Mouse (Mus musculus) right cerebral cortex, postnatal 10 days (tissue): ENCODE results near the gene Marc2.

Source experiments
- DNase-seq, 2 experiments: peaks; one replicate each; pipeline ENCODE4 v3.0.0; 2021; ENCODE audit warnings: low spot score in 2 of 2

Marc2 gene

DNA sequence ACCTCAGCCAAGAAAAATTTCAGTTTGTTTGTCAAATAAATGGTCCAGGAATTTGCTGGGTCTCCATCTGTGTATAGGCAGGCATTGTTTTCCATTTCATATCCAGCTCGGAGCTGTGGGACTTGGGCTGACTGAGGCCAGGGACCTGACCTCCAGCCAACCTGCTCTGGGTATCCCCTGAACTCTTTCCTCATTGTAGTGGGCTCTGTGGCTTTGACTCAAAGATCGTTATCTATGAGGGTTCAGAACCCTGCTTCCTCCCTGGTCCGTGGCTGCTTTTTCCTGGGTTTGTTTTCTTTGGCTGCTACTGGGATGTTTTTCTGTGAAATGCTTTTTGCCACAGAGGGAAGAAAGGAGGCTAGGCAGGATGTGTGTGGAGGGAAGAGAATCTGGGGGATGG, 7.7 kb upstream of the Marc2 start:
- no peak for DNase-seq

DNA sequence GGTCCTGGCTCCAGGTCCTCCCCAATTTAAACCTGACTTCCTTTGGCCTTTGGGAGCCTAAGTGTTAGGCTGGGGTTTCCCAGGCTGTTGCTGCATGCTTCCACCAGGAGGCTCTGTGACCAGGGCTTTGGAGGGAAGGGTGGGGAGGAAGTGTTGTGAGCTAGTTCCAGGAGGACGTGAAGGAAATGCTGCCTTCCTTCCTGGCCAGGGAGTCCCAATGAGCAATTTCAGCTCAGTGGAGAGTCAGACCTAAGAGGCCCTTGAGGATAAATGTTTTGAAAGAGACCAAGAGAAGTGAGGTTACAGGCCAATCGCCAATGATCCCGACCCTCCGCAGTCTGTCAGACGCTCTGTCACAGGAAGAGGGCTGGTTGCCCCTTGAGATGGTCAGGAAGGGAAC, 7.1 kb upstream of the Marc2 start:
- peak; percentile 60 to 80 for DNase-seq

DNA sequence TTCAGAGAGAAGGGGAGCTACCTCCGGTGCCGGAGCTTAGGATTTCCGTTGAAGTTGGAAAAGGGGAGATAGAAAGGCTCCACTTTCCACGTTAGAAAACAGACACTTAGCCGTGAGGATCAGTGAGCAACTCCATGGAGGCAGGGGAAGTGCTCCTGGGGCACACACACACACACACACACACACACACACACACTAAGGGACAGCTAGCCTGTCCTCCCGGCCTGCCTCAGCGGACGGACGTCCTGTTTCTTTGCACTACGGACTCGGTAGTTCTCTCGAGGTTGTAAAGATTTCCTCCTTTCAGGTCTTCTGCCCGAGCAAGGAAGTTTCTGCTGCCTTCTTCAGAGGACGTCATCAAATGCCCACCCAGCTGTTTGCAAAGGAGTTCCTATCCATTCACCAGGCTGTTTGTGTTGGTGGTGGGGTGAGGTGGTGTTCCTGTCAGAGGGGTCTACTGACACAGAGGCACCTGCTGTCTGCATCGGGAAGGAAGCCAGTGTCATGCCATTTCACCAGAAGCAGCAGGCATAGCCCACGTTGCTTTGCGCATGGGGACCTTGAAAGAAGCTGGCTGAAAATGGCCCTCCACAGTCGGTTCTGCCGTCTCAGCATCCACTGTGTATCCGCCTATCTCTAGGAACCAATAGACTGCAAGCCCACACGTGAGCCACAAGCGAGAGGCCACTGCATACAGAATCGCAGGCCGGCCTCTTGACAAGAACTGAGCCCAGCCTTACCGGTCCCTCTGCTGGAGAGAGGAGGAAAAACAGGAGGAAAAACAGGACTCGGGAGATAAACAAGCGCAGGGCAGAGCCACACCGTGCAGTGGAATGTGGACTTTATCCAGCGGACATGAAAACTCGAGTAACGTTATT, 5.7 kb upstream of the Marc2 start:
- DNase-seq, result peak; percentile 87 to 90

DNA sequence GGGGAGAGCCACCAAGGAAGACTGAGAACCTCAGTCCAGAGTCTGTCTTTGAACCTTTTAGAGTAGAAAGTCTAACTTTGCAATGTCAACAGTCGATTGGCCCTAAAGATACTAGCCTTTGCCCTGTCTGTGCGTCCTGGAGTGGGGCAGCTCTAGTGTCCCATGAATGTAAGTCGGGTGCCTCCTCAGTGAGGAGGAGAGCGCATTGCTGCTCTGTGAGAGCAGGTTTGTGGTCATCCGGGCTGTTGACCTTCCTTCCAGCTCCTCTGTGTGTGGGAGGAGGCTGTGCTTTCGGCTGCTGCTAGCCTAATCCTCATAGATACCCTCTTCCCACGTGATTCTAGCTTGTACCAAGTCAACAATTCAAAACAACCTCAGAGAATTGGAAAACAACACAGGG, 4.9 kb upstream of the Marc2 start:
- DNase-seq, result no peak

DNA sequence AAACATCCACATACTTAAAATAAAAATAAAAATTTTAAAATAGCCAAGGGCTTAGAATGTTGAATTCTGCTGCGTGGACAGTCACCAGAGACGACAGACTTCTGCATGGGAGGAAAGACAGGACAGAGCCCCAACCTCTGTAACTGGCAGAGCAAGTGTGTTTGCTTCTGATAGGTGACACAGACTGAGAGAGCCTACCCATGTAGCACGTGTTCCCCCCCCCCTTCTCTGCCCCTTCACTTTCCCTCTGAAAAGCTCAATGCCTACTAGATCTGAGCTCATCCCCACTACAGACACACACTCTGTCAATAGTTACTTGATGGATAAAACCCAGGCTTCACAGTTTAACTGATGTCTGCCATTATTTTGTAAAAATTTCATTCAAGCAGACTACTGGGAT, 722 bp upstream of the Marc2 start:
- DNase-seq, result no peak

DNA sequence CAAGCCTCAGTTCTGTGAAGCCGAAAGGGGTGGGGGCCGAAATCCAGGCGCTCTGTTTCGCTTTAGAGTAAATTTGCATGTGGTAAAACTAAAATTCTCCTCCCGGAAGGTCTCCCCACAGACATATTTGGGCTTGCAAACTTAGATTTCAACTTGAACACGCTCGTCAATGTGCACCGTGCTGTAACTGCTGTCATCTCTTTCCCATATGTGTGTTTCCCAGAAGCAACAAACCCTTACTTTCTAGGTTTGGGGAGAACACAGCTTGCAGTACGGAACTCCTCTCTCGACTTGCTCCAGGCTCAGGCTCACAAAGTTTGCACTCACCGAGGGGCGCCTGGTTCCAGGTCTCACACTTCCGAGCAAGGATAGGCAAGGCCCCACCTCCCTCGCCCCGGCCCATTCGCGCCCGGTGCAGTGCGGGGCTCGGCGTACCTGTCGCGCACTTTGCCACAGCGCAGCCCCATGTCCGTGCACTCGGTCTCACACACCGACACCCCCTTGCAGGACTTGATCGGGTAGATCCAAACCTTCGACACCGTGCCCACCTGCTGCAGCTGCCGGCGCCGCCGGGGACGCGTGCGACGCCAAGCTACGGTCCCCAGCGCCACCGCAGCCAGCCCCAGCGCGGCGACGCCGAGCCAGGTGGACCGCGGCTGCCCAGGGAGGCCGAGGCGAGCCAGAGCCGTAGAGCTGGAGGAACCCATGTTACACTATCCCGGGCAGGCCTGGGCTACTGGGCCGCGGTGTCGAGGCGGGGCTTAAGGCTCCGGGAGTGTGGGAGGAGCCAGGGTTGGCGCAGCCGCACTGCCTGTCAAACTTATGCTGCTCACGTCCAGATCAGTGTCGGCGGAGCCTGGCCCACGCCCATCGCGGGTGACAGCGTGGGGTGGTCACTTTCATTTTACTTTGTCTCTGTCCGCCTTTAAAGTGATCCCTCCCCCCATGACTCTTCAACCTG, 860 bp downstream of the Marc2 start:
- peak; percentile 90 for DNase-seq

DNA sequence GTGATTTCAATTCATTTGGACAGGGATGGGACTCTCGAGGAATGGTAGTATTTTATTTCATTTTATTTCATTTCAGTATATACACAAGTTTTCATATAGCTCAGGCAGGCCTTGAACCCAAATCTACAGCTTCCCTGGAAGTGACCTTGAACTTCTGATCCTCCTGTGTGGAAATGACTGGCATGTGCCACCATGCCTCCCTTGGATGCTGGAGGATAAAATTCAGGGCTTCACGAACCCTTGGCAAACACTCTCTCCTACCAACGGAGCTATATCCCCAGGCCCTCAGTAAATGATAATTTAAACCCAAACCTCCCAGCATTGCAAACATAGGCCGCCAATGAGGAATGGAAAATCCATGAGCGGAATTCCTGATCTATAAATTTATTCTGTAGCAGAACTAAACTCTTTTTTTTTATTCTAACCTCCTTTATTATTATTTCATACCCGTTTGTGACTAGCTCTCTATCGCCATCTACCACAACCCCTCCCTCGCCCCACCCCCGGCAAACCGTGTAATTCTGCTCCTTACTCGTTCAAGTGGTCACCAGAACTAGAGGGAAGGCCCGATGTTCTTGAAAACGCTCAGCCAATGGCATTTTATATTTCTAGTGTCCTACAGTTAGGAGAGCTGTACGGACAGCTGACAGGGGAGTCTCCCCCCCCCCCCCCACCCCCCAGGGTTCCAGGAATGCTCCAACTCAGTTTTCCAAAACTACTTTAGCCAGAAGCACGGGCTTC, 1.8 kb downstream of the Marc2 start:
- DNase-seq, result no peak

- no peak for DNase-seq
Observed at GRCm38 (mm10) chr1:184837649-184838048, 8.6 kb downstream of the Marc2 start.

DNA sequence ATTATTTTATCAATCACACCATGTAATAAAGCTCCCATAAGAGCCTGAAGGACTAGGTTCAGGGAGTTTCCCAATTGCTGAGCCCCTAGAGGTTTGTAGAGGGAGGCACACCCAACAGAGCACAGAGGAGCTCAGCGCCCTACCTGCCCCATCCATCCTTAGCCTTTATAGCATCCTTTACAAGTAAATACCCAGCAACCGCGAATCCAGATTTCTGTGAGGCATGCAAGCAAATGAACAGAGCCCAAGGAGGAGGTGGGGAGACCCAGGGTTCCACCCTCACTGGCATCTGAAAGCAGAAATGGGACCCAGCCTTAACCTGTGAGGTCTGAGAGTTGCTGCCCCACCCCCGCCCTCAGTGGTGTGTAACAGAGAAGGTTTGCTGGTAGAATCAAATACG, 9.9 kb downstream of the Marc2 start:
- DNase-seq, result no peak

GRCm38 (mm10) chr1:184833499-184833898, 12.8 kb downstream of the Marc2 start:
- no peak for DNase-seq

DNA sequence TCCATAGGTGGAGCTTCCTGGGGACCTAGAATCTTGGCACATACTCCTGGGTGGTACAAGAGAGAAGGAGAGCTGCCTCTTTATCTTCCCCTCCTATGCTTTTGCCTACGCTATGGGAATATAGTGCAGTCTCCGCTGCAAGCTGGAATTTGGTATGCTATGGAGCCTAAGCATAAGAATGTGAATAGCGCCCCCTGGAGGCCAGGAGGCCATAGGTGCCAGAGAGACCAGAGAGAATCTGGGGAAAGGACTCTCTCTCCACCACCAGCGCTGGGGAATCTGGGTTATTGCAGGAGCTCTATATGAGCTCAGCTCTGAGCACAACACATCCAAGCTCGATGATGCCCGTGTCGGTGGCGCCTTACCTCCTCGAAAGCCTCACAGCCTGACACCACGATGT, 14.0 kb downstream of the Marc2 start:
- DNase-seq, result no peak

DNA sequence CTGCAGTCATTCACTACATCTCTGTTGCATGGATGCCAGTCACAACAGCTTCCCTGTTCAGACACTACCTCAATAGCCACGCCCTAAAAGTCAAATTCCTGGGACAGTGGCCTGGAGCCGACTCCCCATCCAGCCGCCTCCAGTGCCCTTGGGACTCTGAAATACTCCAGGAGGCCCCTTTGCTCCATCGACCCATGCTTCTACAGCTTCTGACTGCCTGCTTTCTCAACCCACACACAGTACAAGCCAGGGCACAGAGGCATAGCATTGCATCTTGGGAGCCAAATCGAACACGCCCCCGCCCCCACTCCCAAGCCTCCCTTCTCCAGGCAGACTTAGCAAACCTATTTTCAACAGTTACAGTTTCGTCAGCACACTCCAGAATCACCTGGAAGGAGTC, 16.4 kb downstream of the Marc2 start:
- DNase-seq, result no peak

- no peak for DNase-seq
Observed at GRCm38 (mm10) chr1:184827175-184827701, 19.0 kb downstream of the Marc2 start.

GRCm38 (mm10) chr1:184825093-184825492, 21.2 kb downstream of the Marc2 start:
- DNase-seq, result peak in 1 of 2 experiments; percentile 74

- DNase-seq, result peak; percentile 89 to 91
Observed at GRCm38 (mm10) chr1:184824439-184824851, 21.8 kb downstream of the Marc2 start.

- peak; percentile 76 to 83 for DNase-seq
Observed at GRCm38 (mm10) chr1:184822678-184823077, 23.6 kb downstream of the Marc2 start.

DNA sequence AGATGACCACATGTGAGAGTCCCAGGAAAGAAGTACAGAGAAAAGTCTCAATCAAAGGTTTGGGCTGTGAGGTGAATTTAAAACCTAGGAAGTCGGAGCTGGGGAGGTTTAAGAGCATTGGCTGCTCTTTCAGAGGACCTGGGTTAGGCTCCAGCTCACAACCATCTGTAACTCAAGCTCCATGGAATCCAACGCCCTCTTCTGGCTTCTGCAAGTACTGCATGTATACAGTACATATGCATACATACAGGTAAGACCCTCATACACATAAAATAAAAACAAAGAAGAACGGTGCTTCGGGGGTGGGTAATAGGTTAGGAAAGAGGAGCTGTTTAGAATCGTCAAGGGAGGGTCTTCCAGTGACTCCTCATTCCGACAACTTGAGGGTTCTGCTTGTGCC, 28.5 kb downstream of the Marc2 start:
- no peak for DNase-seq

GRCm38 (mm10) chr1:184811716-184812250, 34.5 kb downstream of the Marc2 start:
- no peak for DNase-seq

GRCm38 (mm10) chr1:184810780-184811575, 35.3 kb downstream of the Marc2 start, which contains the start of gene Marc1:
Gene Marc1, minus strand, starts transcription at chr1:184811313.
- no peak for DNase-seq

GRCm38 (mm10) chr1:184809578-184810001, 36.7 kb downstream of the Marc2 start:
- no peak for DNase-seq
